Mouse (Mus musculus) kidney, adult 2 months (tissue): Measurements from ENCODE around the gene Cpm.

Experiments
- CTCF ChIP-seq: fragments of 200-500 bp; conservative IDR thresholded peaks from 2 replicates; pipeline ENCODE4 v1.5.1; 2011; ENCODE audit warnings: low read depth, mild to moderate bottlenecking, control low read depth, low read length, moderate library complexity, mixed read lengths; ENCODE audit not compliant: insufficient read depth, insufficient read length
- POLR2A ChIP-seq: fragments of 200-500 bp; IDR thresholded peaks from one replicate; pipeline ENCODE4 v1.6.1; 2011; ENCODE audit warnings: low read depth, low read length, control low read depth

DNA sequence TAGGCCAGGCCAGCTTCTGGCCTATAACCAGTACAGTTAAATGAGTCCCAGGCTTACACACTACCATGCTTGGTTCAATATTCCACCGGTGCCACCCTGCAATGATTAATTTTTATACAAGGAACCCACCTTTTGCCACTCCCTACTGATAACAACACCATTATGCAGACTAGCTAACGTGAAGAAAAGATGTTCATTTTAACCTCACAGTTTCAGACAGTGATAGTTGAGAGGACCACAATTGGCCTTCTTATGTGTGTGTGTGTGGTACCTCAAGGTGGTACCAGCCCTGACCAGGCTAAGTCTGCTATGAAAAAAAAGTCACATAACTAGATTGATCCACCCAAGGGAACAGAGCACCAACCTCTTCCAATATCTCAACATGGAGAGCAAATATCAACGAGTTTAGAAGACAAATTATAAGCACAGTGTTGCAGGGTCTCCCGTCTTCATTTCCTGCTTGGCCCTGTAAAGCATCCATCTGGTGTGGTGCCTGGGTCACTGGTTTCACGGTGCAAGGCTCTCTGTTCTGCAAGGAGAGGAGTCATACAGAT lies 32.5 kb upstream of the Cpm start:
- TF ChIP-seq POLR2A = no peak
- no peak for TF ChIP-seq CTCF
